Mouse (Mus musculus): Measurements from ENCODE around the gene Pllp.

Gene Pllp

DNA sequence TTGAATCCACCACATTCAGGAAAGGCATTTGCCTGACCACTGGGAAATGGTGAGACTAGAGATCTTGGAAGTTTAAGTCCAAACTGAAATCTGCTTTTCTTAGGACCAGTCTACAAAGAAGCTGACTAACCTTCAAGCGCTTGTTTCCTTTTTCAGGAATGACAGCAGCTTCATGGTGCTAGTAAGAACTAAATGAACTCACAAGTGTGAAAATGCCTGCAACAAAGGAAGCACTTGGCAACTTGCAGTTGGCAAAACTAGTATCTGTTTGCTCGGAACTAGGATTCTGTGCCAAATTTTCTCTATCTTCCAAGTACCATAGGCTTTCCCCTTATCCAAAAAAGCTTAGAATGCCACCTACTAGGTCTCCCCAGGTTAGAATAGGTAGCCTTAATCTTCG, 49.9 kb downstream of the Pllp start:
- no peak for DNase-seq

DNA sequence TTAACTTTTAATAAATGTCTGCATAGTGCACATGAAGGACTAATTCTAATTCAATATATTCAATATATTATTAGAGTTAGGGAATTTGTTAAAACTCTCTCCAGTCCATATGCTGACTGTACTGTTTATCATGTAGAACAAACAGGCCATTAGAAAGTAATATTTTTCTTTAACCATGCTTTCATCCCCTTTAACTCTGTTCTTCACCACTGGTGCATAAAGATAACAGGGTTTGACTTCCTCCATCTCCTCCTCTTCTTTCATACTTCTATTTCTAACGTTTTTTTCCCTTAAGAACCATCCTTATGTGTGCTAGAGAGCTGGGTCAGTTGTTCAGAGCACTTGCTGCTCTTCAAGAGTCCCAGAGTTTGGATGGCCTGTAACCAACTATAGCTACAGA, 50.9 kb downstream of the Pllp start:
- DNase-seq: no peak

DNA sequence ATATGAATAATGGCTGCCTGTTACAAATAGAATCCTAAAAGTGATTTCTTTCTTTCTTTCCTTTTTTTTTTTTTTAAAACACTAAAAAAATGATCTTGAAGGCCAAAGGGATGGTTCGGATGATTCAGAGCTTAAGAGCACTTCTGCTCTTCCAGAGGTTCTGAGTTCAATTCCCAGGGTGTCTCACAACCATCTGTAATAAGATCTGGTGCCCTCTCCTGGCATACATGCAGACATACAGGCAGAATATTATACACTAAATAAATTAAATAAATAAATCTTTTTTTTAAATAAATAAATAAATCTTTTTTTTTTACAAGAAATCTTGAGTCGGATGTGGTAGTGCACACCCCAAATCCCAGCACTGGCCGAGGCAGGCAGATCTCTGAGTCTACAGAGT, 54.1 kb downstream of the Pllp start:
- no peak for DNase-seq

DNA sequence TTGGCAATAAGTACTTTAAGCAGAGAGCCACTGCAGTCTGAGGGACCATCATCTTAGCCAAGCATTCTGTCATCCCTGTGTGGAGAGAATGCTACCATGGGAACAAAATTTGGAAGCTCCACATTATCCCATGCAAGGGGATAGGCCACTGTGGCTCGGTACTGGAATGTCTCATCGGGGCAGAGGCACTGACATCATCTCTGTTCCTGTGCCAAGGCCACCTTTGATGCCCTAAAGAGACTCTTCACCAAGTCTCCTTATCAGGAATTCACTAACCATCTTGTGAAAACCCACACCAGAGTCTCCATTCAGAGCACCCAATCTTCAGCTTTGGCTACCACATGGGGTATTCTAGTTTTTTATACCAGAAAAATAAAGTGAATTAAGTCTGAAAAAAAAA, 54.9 kb downstream of the Pllp start:
- no peak for DNase-seq

DNA sequence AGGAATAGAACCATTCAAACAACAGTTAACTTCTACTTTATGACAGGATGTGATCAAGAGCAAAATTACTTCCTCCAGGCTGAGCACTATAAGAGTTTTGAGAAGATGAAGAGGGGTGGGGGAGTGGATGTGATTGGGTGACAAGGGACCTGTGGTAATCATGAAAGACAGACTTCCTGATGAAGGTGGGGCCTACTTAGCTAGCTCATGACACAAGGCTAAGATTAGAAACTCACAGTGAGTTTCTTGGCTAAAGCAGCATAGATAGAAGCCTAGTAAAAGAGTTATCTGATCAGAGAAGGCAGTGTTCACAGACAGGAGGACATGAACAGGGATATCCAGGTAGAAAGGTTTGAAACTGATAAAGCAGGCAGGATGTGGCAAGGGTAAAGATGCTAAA, 61.9 kb downstream of the Pllp start:
- DNase-seq: no peak

DNA sequence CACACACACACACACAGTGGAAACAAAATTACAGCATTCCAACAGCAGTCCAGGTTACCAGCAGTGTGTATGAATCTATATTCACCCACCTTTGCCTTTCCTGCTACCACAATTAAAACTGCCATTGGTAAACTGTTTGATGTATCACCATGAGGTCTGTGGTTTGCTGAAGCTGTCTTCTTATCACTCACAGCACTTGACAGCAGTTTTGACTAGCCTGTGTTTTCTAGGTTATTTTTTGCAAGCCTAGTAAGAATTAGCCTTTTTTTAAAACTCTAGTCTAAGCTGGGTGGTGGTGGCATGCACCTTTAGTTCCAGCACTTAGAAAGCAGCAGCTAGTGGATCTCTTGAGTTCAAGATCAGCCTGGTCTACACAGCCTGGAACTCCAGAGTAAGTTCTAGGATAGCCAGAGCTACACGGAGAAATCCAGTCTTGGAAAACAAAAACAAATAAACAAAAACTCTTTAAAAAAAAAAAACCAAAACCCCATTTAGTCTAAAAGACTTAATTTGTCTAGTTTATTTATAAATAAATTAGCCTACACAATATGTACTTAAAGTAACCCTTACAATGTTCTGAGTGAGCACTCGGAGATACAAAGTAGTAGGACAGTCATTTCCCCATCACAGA, 62.4 kb downstream of the Pllp start:
- DNase-seq: no peak

All from embryo, embryonic 11 days (tissue).